Mouse (Mus musculus): ENCODE measurements around the gene Gm19345. TPM values are rescaled to one million over a fixed set of nuclear protein-coding genes. Genes with fewer than 3 reads are reported as not detected.
A peak's percentile ranks its signal among the peaks of the same experiment; 100 is the strongest.

The Gm19345 gene
- total RNA-seq, 1 experiment, result 0.36 TPM

- no peaks in the 10 kb centered on the region for H3K36me3 ChIP-seq (ENCODE audit: control insufficient read depth, insufficient read depth, low read length, poor library complexity, severe bottlenecking)
- no peaks in the 10 kb centered on the region for H3K9me3 ChIP-seq (ENCODE audit: control insufficient read depth, insufficient read depth, low read depth, low read length)
- no peak overlapping the region for H3K9ac ChIP-seq (ENCODE audit: insufficient read depth, low read depth, low read length, poor library complexity, severe bottlenecking)
- in situ Hi-C loops (cut with MboI; ENCODE audit: low sequenced_read_pairs in 2 of 2, unreplicated experiment in 2 of 2), result loop anchor here in 1 of 2 experiments (10.0 kb wide), 2 partner anchors 71 to 89 kb away; partner anchors contain the start of gene Ceacam20
- DNase-seq (ENCODE audit: low read depth, low spot score), result no peak
- H3K4me1 ChIP-seq (ENCODE audit: control insufficient read depth in 2 of 2, insufficient read depth in 2 of 2, low read length in 2 of 2, poor library complexity in 1 of 2), result peaks cover 0 to 15% of the 10 kb centered on the region in 2 experiments; a peak in 2 of 4 replicates
- no peak overlapping the region for H3K27ac ChIP-seq (ENCODE audit: insufficient read depth, low read depth, low read length, poor library complexity, severe bottlenecking)
- no peak for TF ChIP-seq ZC3H11A (IDR thresholded peaks at IDR 0.05; ENCODE audit: borderline replicate concordance, low read depth, low read length)
- TF ChIP-seq CHD2 (IDR thresholded peaks at IDR 0.05; ENCODE audit: low read depth, low read length), result no peak
- no peak for TF ChIP-seq MAFK (IDR thresholded peaks at IDR 0.05; ENCODE audit: insufficient read depth, low read depth, low read length)
- TF ChIP-seq HCFC1 (IDR thresholded peaks at IDR 0.05; ENCODE audit: borderline replicate concordance, insufficient read depth, low read length), result peak; percentile 91
- TF ChIP-seq ZNF384 (IDR thresholded peaks at IDR 0.05; ENCODE audit: low read depth, low read length), result no peak
- no peak overlapping the region for H3K4me3 ChIP-seq (ENCODE audit: insufficient read depth in 1 of 2, low read depth in 1 of 2, low read length in 2 of 2, poor library complexity in 1 of 2, severe bottlenecking in 1 of 2)
Observed at GRCm38 (mm10) chr7:19875948-19876682, 24.3 kb downstream of the Gm19345 start.

GRCm38 (mm10) chr7:19876781-19877425 is 25.1 kb downstream of the Gm19345 start:
- TF ChIP-seq ZNF384 (IDR thresholded peaks at IDR 0.05; ENCODE audit: low read depth, low read length), result no peak
- no peak for TF ChIP-seq MAFK (IDR thresholded peaks at IDR 0.05; ENCODE audit: insufficient read depth, low read depth, low read length)
- no peak for TF ChIP-seq CHD2 (IDR thresholded peaks at IDR 0.05; ENCODE audit: low read depth, low read length)
- TF ChIP-seq ZC3H11A (IDR thresholded peaks at IDR 0.05; ENCODE audit: borderline replicate concordance, low read depth, low read length), result no peak
- no peak for TF ChIP-seq HCFC1 (IDR thresholded peaks at IDR 0.05; ENCODE audit: borderline replicate concordance, insufficient read depth, low read length)
- H3K27ac ChIP-seq (ENCODE audit: insufficient read depth, low read depth, low read length, poor library complexity, severe bottlenecking), result no peak overlapping the region

GRCm38 (mm10) chr7:19880754-19881153 is 29.0 kb downstream of the Gm19345 start:
- H3K9me3 ChIP-seq (ENCODE audit: control insufficient read depth, insufficient read depth, low read depth, low read length), result no peaks in the 10 kb centered on the region

More at GRCm38 (mm10) chr7:19876781-19877425, 25.1 kb downstream of the Gm19345 start:
- Histone ChIP-seq H3K9ac (ENCODE audit: insufficient read depth, low read depth, low read length, poor library complexity, severe bottlenecking) (no peak overlapping the region), H3K36me3 (ENCODE audit: control insufficient read depth, insufficient read depth, low read length, poor library complexity, severe bottlenecking) (no peaks in the 10 kb centered on the region), H3K4me3 (ENCODE audit: insufficient read depth in 1 of 2, low read depth in 1 of 2, low read length in 2 of 2, poor library complexity in 1 of 2, severe bottlenecking in 1 of 2) (no peak overlapping the region), H3K4me1 (ENCODE audit: control insufficient read depth in 2 of 2, insufficient read depth in 2 of 2, low read length in 2 of 2, poor library complexity in 1 of 2) (peaks cover 0 to 9% of the 10 kb centered on the region in 2 experiments; a peak in 1 of 4 replicates), H3K9me3 (ENCODE audit: control insufficient read depth, insufficient read depth, low read depth, low read length) (no peaks in the 10 kb centered on the region)
- peak; percentile 46 for DNase-seq (ENCODE audit: low read depth, low spot score)
- in situ Hi-C loops (cut with MboI; ENCODE audit: low sequenced_read_pairs in 2 of 2, unreplicated experiment in 2 of 2), result loop anchor here in 1 of 2 experiments (10.0 kb wide), 2 partner anchors 72 to 88 kb away; partner anchors contain the start of gene Ceacam20

GRCm38 (mm10) chr7:19887849-19888248 is 36.0 kb downstream of the Gm19345 start, which contains the start of gene Ceacam19:
TSS of gene Ceacam19 (minus strand) at chr7:19887965.
- DNase-seq (ENCODE audit: low read depth, low spot score), result no peak
- Histone ChIP-seq H3K36me3 (ENCODE audit: control insufficient read depth, insufficient read depth, low read length, poor library complexity, severe bottlenecking) (no peaks in the 10 kb centered on the region), H3K9ac (ENCODE audit: insufficient read depth, low read depth, low read length, poor library complexity, severe bottlenecking) (no peak within 1 kb of the TSS), H3K4me1 (ENCODE audit: control insufficient read depth in 2 of 2, insufficient read depth in 2 of 2, low read length in 2 of 2, poor library complexity in 1 of 2) (no peaks in the 10 kb centered on the region), H3K9me3 (ENCODE audit: control insufficient read depth, insufficient read depth, low read depth, low read length) (no peaks in the 10 kb centered on the region), H3K4me3 (ENCODE audit: insufficient read depth in 1 of 2, low read depth in 1 of 2, low read length in 2 of 2, poor library complexity in 1 of 2, severe bottlenecking in 1 of 2) (no peak within 1 kb of the TSS; a peak in 1 of 4 replicates), H3K27ac (ENCODE audit: insufficient read depth, low read depth, low read length, poor library complexity, severe bottlenecking) (no peak within 1 kb of the TSS)
- TF ChIP-seq CHD2 (IDR thresholded peaks at IDR 0.05; ENCODE audit: low read depth, low read length) (no peak), ZNF384 (IDR thresholded peaks at IDR 0.05; ENCODE audit: low read depth, low read length) (no peak), MAFK (IDR thresholded peaks at IDR 0.05; ENCODE audit: insufficient read depth, low read depth, low read length) (no peak), HCFC1 (IDR thresholded peaks at IDR 0.05; ENCODE audit: borderline replicate concordance, insufficient read depth, low read length) (no peak), ZC3H11A (IDR thresholded peaks at IDR 0.05; ENCODE audit: borderline replicate concordance, low read depth, low read length) (no peak)
- in situ Hi-C loops (cut with MboI; ENCODE audit: low sequenced_read_pairs in 2 of 2, unreplicated experiment in 2 of 2), result no loop called here

More at GRCm38 (mm10) chr7:19880754-19881153, 29.0 kb downstream of the Gm19345 start:
- no peaks in the 10 kb centered on the region for H3K36me3 ChIP-seq (ENCODE audit: control insufficient read depth, insufficient read depth, low read length, poor library complexity, severe bottlenecking)
- no peak for TF ChIP-seq CHD2 (IDR thresholded peaks at IDR 0.05; ENCODE audit: low read depth, low read length)
- TF ChIP-seq HCFC1 (IDR thresholded peaks at IDR 0.05; ENCODE audit: borderline replicate concordance, insufficient read depth, low read length), result no peak
- no peak for TF ChIP-seq MAFK (IDR thresholded peaks at IDR 0.05; ENCODE audit: insufficient read depth, low read depth, low read length)
- TF ChIP-seq ZC3H11A (IDR thresholded peaks at IDR 0.05; ENCODE audit: borderline replicate concordance, low read depth, low read length), result no peak
- TF ChIP-seq ZNF384 (IDR thresholded peaks at IDR 0.05; ENCODE audit: low read depth, low read length), result no peak
- H3K4me3 ChIP-seq (ENCODE audit: insufficient read depth in 1 of 2, low read depth in 1 of 2, low read length in 2 of 2, poor library complexity in 1 of 2, severe bottlenecking in 1 of 2), result no peak overlapping the region
- H3K9ac ChIP-seq (ENCODE audit: insufficient read depth, low read depth, low read length, poor library complexity, severe bottlenecking), result no peak overlapping the region
- no peak overlapping the region for H3K27ac ChIP-seq (ENCODE audit: insufficient read depth, low read depth, low read length, poor library complexity, severe bottlenecking)
- peaks cover 0 to 6% of the 10 kb centered on the region in 2 experiments; a peak in 1 of 4 replicates for H3K4me1 ChIP-seq (ENCODE audit: control insufficient read depth in 2 of 2, insufficient read depth in 2 of 2, low read length in 2 of 2, poor library complexity in 1 of 2)
- DNase-seq (ENCODE audit: low read depth, low spot score), result no peak
- in situ Hi-C loops (cut with MboI; ENCODE audit: low sequenced_read_pairs in 2 of 2, unreplicated experiment in 2 of 2), result no loop called here
